Mouse (Mus musculus) embryonic facial prominence, embryonic 15.5 days (tissue): ENCODE results near the gene Tns4. TPM values are rescaled to one million over a fixed set of nuclear protein-coding genes. Genes with fewer than 3 reads are reported as not detected.

Experiments
- ATAC-seq: fragments of 200-750 bp; cut with Nextera tagmentation; 2 replicates; pipeline ENCODE4 v1.8.0; 2017; ENCODE audit warnings: low read depth, moderate TSS enrichment; ENCODE audit not compliant: insufficient number of reproducible peaks, low FRiP score, low TSS enrichment
- H3K27ac ChIP-seq: fragments of 300-500 bp; sonication (generic); replicated peaks from 2 replicates; pipeline ENCODE4 v1.5.1; 2015; ENCODE audit warnings: mild to moderate bottlenecking, inconsistent platforms
- H3K27me3 ChIP-seq: fragments of 300-500 bp; sonication (generic); 2 replicates; pipeline ENCODE4 v1.6.1; 2015; ENCODE audit warnings: inconsistent platforms
- H3K36me3 ChIP-seq: fragments of 300-500 bp; sonication (generic); 2 replicates; pipeline ENCODE4 v1.6.1; 2015; ENCODE audit warnings: mild to moderate bottlenecking, inconsistent platforms
- H3K4me1 ChIP-seq: fragments of 300-500 bp; sonication (generic); 2 replicates; pipeline ENCODE4 v1.6.1; 2015; ENCODE audit warnings: inconsistent platforms
- H3K4me2 ChIP-seq: fragments of 300-500 bp; sonication (generic); replicated peaks from 2 replicates; pipeline ENCODE4 v1.6.1; 2015; ENCODE audit warnings: mild to moderate bottlenecking, inconsistent platforms
- H3K4me3 ChIP-seq: fragments of 300-500 bp; sonication (generic); replicated peaks from 2 replicates; pipeline ENCODE4 v1.5.1; 2015; ENCODE audit warnings: mild to moderate bottlenecking, inconsistent platforms
- H3K9ac ChIP-seq: fragments of 300-500 bp; sonication (generic); 2 replicates; pipeline ENCODE4 v1.6.1; 2015; ENCODE audit warnings: inconsistent platforms
- H3K9me3 ChIP-seq: fragments of 300-500 bp; sonication (generic); replicated peaks from 2 replicates; pipeline ENCODE4 v1.6.1; 2016; ENCODE audit warnings: inconsistent platforms
- WGBS: fragments of 180-500 bp; shearing (Covaris S2); methylation state at CpG from one replicate; pipeline ENCODE4 v1.1.7; 2015; 5-methylcytosine and 5-hydroxymethylcytosine counted together
- polyA plus RNA-seq: library from polyadenylated mRNA; unstranded; fragments of >200 nt; fragmentation: Nextera tagmentation; extraction: Ambion mirVana; gene quantifications from 2 replicates; pipeline ENCODE4 v1.2.1, GENCODE M21; 2015

The Tns4 gene
- polyA plus RNA-seq, 1 experiment from 2014 or later, result 2.7 TPM

GRCm38 (mm10) chr11:99101693-99102092, 12.6 kb upstream of the Tns4 start:
- H3K27ac ChIP-seq, result no peak overlapping the region
- no peak overlapping the region for H3K4me3 ChIP-seq
- no peak for ATAC-seq
- H3K9me3 ChIP-seq, result no peaks in the 10 kb centered on the region
- no peak overlapping the region for H3K4me2 ChIP-seq
- no peak overlapping the region for H3K9ac ChIP-seq
- H3K4me1 ChIP-seq, result peaks cover 54% of the 10 kb centered on the region
- H3K27me3 ChIP-seq, result no peaks in the 10 kb centered on the region
- no peaks in the 10 kb centered on the region for H3K36me3 ChIP-seq
- WGBS, result 78% methylated on average over 8 of the region's 8 CpGs

GRCm38 (mm10) chr11:99100215-99100614, 11.1 kb upstream of the Tns4 start:
- no peaks in the 10 kb centered on the region for H3K9me3 ChIP-seq
- H3K4me3 ChIP-seq, result no peak overlapping the region
- no peaks in the 10 kb centered on the region for H3K27me3 ChIP-seq
- H3K36me3 ChIP-seq, result no peaks in the 10 kb centered on the region
- H3K9ac ChIP-seq, result no peak overlapping the region
- no peak for ATAC-seq
- peaks cover 47% of the 10 kb centered on the region for H3K4me1 ChIP-seq
- no peak overlapping the region for H3K4me2 ChIP-seq
- no peak overlapping the region for H3K27ac ChIP-seq
- 67% methylated on average over 5 of the region's 5 CpGs for WGBS

DNA sequence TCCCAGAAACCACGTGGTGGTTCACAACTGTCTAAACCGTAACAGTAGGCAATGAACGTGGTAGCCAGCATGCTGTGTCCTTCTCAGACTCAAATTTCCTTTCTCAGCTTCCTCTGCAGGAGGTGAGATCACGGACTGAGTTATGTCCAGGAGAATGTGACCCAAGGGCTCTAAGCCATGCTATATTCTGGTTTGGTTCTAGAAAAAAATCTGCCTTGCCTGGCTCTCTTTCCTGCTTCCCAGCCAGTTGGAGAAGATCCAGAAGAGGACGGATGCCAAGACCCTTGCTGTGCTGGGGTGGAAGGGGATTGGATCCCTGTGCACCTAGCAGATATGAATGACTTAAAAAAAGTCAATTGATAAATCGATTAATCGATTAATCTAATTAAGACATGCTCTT, 10.4 kb upstream of the Tns4 start:
- no peak overlapping the region for H3K4me3 ChIP-seq
- H3K9me3 ChIP-seq, result no peaks in the 10 kb centered on the region
- no peak overlapping the region for H3K27ac ChIP-seq
- H3K4me1 ChIP-seq, result peaks cover 44% of the 10 kb centered on the region
- ATAC-seq, result no peak
- 77% methylated on average over 7 of the region's 7 CpGs for WGBS
- H3K27me3 ChIP-seq, result no peaks in the 10 kb centered on the region
- no peak overlapping the region for H3K9ac ChIP-seq
- no peaks in the 10 kb centered on the region for H3K36me3 ChIP-seq
- no peak overlapping the region for H3K4me2 ChIP-seq

DNA sequence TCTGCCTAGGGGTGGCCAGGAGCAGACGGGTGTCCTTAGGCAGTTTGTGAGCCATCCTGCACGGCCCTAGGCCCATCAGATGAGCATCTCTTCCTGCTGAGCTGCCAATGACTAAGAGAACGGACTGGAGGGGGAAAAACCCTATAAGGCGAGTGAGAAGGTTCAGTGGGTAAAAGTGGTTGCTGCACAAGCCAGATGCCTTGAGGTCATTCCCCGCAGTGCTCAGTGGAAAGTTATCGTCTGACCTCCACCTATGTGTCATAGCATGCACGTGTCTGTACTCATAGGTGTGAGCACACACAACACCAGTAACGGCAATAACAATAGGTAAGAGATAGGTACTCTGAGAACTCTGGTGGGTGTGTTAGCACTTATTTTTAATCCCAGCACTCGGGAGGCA, 9.8 kb upstream of the Tns4 start:
- Histone ChIP-seq H3K36me3 (no peaks in the 10 kb centered on the region), H3K27ac (no peak overlapping the region), H3K9ac (no peak overlapping the region), H3K4me3 (no peak overlapping the region), H3K4me2 (no peak overlapping the region), H3K9me3 (no peaks in the 10 kb centered on the region), H3K27me3 (no peaks in the 10 kb centered on the region), H3K4me1 (peaks cover 44% of the 10 kb centered on the region)
- 89% methylated on average over 9 of the region's 9 CpGs for WGBS
- no peak for ATAC-seq

- no peak overlapping the region for H3K4me2 ChIP-seq
- no peak overlapping the region; the same call in 1 of the 2 replicates for H3K27ac ChIP-seq
- WGBS, result 42% methylated on average over 8 of the region's 8 CpGs
- H3K9ac ChIP-seq, result no peak overlapping the region
- no peak for ATAC-seq
- H3K27me3 ChIP-seq, result no peaks in the 10 kb centered on the region
- H3K36me3 ChIP-seq, result no peaks in the 10 kb centered on the region
- no peak overlapping the region for H3K4me3 ChIP-seq
- H3K9me3 ChIP-seq, result no peaks in the 10 kb centered on the region
- H3K4me1 ChIP-seq, result peaks cover 39% of the 10 kb centered on the region
These were observed 8.1 kb upstream of the Tns4 start for GRCm38 (mm10) chr11:99096996-99097774.

DNA sequence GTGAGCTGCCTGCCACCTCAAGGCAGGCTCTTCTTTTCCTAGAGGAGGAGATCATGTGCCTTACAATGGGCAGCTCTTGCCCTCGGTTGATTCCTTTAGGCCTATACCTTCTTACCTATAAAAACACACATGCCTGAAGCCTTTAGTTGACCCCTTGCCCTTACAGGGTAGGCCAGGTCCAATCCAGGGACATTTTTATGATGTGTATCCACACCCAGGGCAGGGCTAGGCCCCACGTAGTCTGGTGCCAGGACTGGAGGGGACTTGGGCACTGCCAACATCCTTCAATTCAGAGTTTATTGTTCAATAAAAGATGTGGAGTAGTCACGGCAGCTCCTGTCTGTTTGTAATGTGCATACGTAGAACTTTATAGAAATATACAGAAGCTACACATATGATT, 7.3 kb upstream of the Tns4 start:
- H3K9me3 ChIP-seq, result no peaks in the 10 kb centered on the region
- no peak overlapping the region for H3K27ac ChIP-seq
- H3K36me3 ChIP-seq, result no peaks in the 10 kb centered on the region
- peaks cover 35% of the 10 kb centered on the region for H3K4me1 ChIP-seq
- H3K4me3 ChIP-seq, result no peak overlapping the region
- 66% methylated on average over 4 of the region's 4 CpGs for WGBS
- H3K27me3 ChIP-seq, result no peaks in the 10 kb centered on the region
- no peak for ATAC-seq
- H3K9ac ChIP-seq, result no peak overlapping the region
- H3K4me2 ChIP-seq, result no peak overlapping the region

DNA sequence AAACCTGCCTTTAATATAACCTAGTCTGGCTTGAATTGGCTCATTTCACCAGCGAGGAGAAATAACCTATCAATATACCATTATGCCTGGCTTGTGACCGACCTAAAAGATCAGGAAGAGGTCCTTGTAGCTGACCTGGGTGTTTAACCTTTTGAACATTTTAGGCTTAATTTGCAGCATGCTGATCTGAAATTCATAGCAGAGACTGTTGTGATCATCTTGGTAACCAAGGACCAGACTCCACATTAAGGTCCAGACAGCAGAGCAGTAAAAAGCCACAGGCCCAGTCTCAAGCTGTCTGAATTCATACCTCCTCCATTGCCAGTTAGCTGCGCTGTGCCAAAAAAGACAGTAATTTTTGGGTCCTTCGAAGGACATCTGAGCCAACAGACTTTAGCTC, 6.7 kb upstream of the Tns4 start:
- ATAC-seq, result no peak
- no peak overlapping the region for H3K9ac ChIP-seq

DNA sequence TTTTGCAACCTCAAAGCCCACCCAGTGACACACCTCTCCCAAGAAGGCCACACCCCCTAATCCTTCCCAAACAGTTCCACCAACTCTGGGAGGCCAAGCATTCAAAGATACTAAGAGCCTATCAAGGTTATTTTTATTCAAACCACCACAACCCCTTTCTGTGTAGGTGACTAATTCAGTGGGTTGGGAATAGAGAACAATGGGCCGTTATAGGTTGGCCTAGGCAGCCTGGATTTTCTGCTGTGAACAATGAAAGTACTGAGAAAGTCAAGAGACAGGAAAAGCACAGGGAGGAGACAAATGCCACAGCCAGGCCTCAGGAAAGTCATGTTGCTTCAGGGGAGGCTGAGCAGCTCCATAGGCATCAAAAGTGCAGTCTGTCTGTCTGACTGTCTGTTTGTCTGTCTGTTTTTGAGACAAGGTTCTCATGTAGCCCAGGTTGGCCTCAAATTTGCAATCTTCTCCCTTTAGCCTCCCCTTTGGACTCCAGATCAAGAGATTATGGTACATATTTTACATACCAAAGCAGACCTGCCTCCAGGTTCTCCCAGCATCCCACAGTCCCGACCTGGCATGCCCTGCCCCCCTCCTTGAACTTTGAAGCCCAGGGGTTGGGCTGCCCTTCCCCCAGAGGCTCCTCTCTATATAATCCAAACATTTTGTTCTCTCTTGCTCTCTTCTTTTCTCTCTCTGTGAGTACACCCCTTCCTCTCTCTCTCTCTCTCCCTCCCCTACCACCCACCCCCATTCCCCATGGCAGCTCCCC, 6.0 kb upstream of the Tns4 start:
- H3K4me3 ChIP-seq, result no peak overlapping the region
- H3K9ac ChIP-seq, result no peak overlapping the region
- H3K4me1 ChIP-seq, result peaks cover 28% of the 10 kb centered on the region
- H3K9me3 ChIP-seq, result no peaks in the 10 kb centered on the region
- no peaks in the 10 kb centered on the region for H3K36me3 ChIP-seq
- ATAC-seq, result no peak
- H3K27ac ChIP-seq, result no peak overlapping the region
- WGBS, result 30% methylated on average over 2 of the region's 2 CpGs
- H3K27me3 ChIP-seq, result no peaks in the 10 kb centered on the region
- no peak overlapping the region for H3K4me2 ChIP-seq

More for the DNA sequence above, 6.7 kb upstream of the Tns4 start:
- H3K9me3 ChIP-seq, result no peaks in the 10 kb centered on the region
- WGBS, result 60% methylated on average over 4 of the region's 4 CpGs
- H3K27ac ChIP-seq, result 0 out of 2 replicates have a peak overlapping the region, but pooled peaks have one; percentile 12
- no peak overlapping the region for H3K4me3 ChIP-seq
- peaks cover 33% of the 10 kb centered on the region for H3K4me1 ChIP-seq
- no peak overlapping the region for H3K4me2 ChIP-seq
- H3K36me3 ChIP-seq, result no peaks in the 10 kb centered on the region
- H3K27me3 ChIP-seq, result no peaks in the 10 kb centered on the region

DNA sequence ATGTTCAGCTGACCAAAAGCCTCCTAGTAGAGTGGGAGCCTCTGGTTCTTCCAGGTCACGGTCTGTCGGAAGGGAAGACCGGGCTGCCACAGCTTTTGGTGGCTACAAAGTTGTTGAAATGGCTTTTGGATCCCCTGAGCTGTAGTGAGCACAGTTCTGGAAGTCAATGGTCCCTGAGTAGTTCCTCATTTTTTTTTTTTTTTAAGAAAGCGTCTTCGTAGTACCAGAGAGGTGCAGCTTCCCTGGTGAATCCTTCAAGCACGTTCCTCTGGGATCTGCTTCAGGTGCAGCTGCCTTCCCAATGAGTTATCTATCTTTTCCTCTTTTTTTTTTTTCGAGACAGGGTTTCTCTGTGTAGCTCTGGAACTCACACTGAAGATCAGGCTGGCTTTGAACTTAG, 4.6 kb upstream of the Tns4 start:
- no peak for ATAC-seq
- no peaks in the 10 kb centered on the region for H3K36me3 ChIP-seq
- no peaks in the 10 kb centered on the region for H3K9me3 ChIP-seq
- 84% methylated on average over 7 of the region's 7 CpGs for WGBS
- H3K4me1 ChIP-seq, result peaks cover 17% of the 10 kb centered on the region; the same call in 1 of the 2 replicates
- no peak overlapping the region for H3K4me2 ChIP-seq
- no peaks in the 10 kb centered on the region for H3K27me3 ChIP-seq
- no peak overlapping the region for H3K4me3 ChIP-seq
- no peak overlapping the region for H3K9ac ChIP-seq
- no peak overlapping the region for H3K27ac ChIP-seq

DNA sequence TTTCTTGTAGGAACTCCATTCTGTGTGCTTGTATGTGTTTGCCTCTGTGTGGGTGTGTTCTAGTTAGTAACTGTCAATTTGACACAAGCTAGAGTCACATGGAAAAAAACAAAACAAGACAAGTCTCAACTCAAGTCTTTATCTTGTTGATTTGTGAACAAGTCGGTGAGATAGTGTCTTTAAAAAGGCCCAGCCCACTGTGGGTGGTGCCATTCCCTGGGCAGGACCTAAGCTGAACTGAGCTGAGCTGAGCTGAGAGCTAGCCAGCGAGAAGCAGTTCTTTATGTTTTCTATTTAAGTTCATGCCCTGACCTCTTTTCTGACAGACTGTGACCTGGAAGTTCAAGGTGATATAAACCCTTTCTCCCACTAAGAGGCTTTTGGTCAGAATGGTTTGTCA, 2.6 kb upstream of the Tns4 start:
- 61% methylated on average over 2 of the region's 2 CpGs for WGBS
- Histone ChIP-seq H3K27ac (no peak overlapping the region), H3K4me3 (no peak overlapping the region)

GRCm38 (mm10) chr11:99090391-99090790, 1.3 kb upstream of the Tns4 start:
- Histone ChIP-seq H3K4me2 (no peak overlapping the region), H3K9ac (no peak overlapping the region), H3K9me3 (no peaks in the 10 kb centered on the region), H3K4me1 (0 out of 2 replicates have a peak, but pooled peaks cover 6% of the 10 kb centered on the region), H3K27me3 (no peaks in the 10 kb centered on the region), H3K36me3 (no peaks in the 10 kb centered on the region), H3K27ac (no peak overlapping the region), H3K4me3 (no peak overlapping the region)
- no peak for ATAC-seq
- 88% methylated on average over 8 of the region's 8 CpGs for WGBS

More for the DNA sequence above, 2.6 kb upstream of the Tns4 start:
- peaks cover 10% of the 10 kb centered on the region; the same call in 1 of the 2 replicates for H3K4me1 ChIP-seq
- no peak overlapping the region for H3K4me2 ChIP-seq
- no peaks in the 10 kb centered on the region for H3K9me3 ChIP-seq
- no peak overlapping the region for H3K9ac ChIP-seq
- no peaks in the 10 kb centered on the region for H3K27me3 ChIP-seq
- no peaks in the 10 kb centered on the region for H3K36me3 ChIP-seq
- ATAC-seq, result no peak
